Mouse (Mus musculus) heart, postnatal 0 days (tissue): Measurements from ENCODE around the gene Supt3. TPM values are rescaled to one million over a fixed set of nuclear protein-coding genes. Genes with fewer than 3 reads are reported as not detected.

ENCODE experiments used
- ATAC-seq: fragments of 200-750 bp; cut with Nextera tagmentation; 2 replicates; pipeline ENCODE4 v1.8.0; 2017; ENCODE audit warnings: low read depth, moderate number of reproducible peaks, moderate library complexity; ENCODE audit not compliant: insufficient read depth
- DNase-seq: peaks from one replicate; pipeline ENCODE4 v3.0.0-alpha.2; 2016; ENCODE audit warnings: low spot score
- H3K27ac ChIP-seq: fragments of 300-500 bp; sonication (generic); 2 replicates; pipeline ENCODE4 v1.5.1; 2014; ENCODE audit warnings: low read depth, mild to moderate bottlenecking
- H3K27me3 ChIP-seq: fragments of 300-500 bp; sonication (generic); 2 replicates; pipeline ENCODE4 v1.6.1; 2014; ENCODE audit warnings: low read length, mixed read lengths; ENCODE audit not compliant: control insufficient read depth, insufficient read depth
- H3K36me3 ChIP-seq: fragments of 300-500 bp; sonication (generic); replicated peaks from 2 replicates; pipeline ENCODE4 v1.6.1; 2014; ENCODE audit warnings: low read length, mixed read lengths; ENCODE audit not compliant: control insufficient read depth, insufficient read depth
- H3K4me1 ChIP-seq: fragments of 300-500 bp; sonication (generic); 2 replicates; pipeline ENCODE4 v1.6.1; 2014; ENCODE audit warnings: antibody characterized with exemption; ENCODE audit not compliant: control insufficient read depth, insufficient read depth
- H3K4me2 ChIP-seq: fragments of 300-500 bp; sonication (generic); 2 replicates; pipeline ENCODE4 v1.6.1; 2014; ENCODE audit warnings: low read depth, mild to moderate bottlenecking, low read length, moderate library complexity
- H3K4me3 ChIP-seq: fragments of 300-500 bp; sonication (generic); 2 replicates; pipeline ENCODE4 v1.5.1; 2014; ENCODE audit warnings: low read depth, low read length
- H3K9ac ChIP-seq: fragments of 300-500 bp; sonication (generic); replicated peaks from 2 replicates; pipeline ENCODE4 v1.6.1; 2014; ENCODE audit warnings: low read depth, low read length, mixed read lengths
- H3K9me3 ChIP-seq: fragments of 300-500 bp; sonication (generic); replicated peaks from 2 replicates; pipeline ENCODE4 v1.6.1; 2016; ENCODE audit warnings: low read length; ENCODE audit not compliant: control insufficient read depth
- CTCF ChIP-seq: IDR thresholded peaks from 2 replicates; pipeline ENCODE4 v1.5.1; 2016; ENCODE audit warnings: antibody characterized with exemption, control low read depth, low read depth
- EP300 ChIP-seq: IDR thresholded peaks from 2 replicates; pipeline ENCODE4 v1.6.1; 2016; ENCODE audit warnings: antibody characterized with exemption, low read depth
- WGBS: fragments of 180-500 bp; shearing (Covaris S2); extraction: QIAGEN DNeasy Blood & Tissue Kit; methylation state at CpG from one replicate; pipeline ENCODE4 v1.1.7; 2014; 5-methylcytosine and 5-hydroxymethylcytosine counted together
- polyA plus RNA-seq: library from polyadenylated mRNA; unstranded; fragments of >200 nt; fragmentation: Nextera tagmentation; extraction: Ambion mirVana; gene quantifications from 2 replicates; pipeline ENCODE4 v1.2.1, GENCODE M21; 2015
- total RNA-seq: library from RNA; depleted of rRNA; stranded (reverse); fragments of >200 nt; gene quantifications from 2 replicates; pipeline ENCODE4 v1.2.3, GENCODE M21; 2014; ENCODE audit warnings: low replicate concordance

Supt3 gene
- total and polyA plus RNA-seq, 2 experiments from 2014 or later = 4.3 to 19.5 TPM

GRCm38 (mm10) chr17:44735223-44735990 is 41.5 kb upstream of the Supt3 start:
- TF ChIP-seq CTCF = no peak
- TF ChIP-seq EP300 = no peak
- H3K27me3 ChIP-seq = peaks cover 82% of the 10 kb centered on the region
- no peak overlapping the region for H3K27ac ChIP-seq
- H3K9me3 ChIP-seq = no peaks in the 10 kb centered on the region
- WGBS = under 1% methylated on average over 57 of the region's 64 CpGs
- H3K9ac ChIP-seq = peak overlapping the region; percentile 20; the same call in 1 of the 2 replicates
- DNase-seq = no peak
- no peaks in the 10 kb centered on the region for H3K36me3 ChIP-seq
- peaks cover 11% of the 10 kb centered on the region; the same call in 1 of the 2 replicates for H3K4me1 ChIP-seq
- ATAC-seq = peak; percentile 34; the same call in 1 of the 2 replicates
- peak overlapping the region; percentile 67 for H3K4me3 ChIP-seq
- peak overlapping the region; percentile 79 for H3K4me2 ChIP-seq

GRCm38 (mm10) chr17:44735991-44736561 is 40.9 kb upstream of the Supt3 start:
- ATAC-seq (peak; percentile 81), DNase-seq (peak; percentile 60)
- Histone ChIP-seq H3K4me3 (peak overlapping the region; percentile 67), H3K27ac (no peak overlapping the region), H3K9ac (peak overlapping the region; percentile 27; the same call in 1 of the 2 replicates), H3K4me1 (peaks cover 11% of the 10 kb centered on the region; the same call in 1 of the 2 replicates), H3K36me3 (no peaks in the 10 kb centered on the region), H3K4me2 (peak overlapping the region; percentile 79), H3K27me3 (peaks cover 78% of the 10 kb centered on the region), H3K9me3 (no peaks in the 10 kb centered on the region)
- WGBS = under 1% methylated on average over 63 of the region's 73 CpGs
- no peak for TF ChIP-seq EP300
- peak; percentile 27; the same call in 1 of the 2 replicates for TF ChIP-seq CTCF

DNA sequence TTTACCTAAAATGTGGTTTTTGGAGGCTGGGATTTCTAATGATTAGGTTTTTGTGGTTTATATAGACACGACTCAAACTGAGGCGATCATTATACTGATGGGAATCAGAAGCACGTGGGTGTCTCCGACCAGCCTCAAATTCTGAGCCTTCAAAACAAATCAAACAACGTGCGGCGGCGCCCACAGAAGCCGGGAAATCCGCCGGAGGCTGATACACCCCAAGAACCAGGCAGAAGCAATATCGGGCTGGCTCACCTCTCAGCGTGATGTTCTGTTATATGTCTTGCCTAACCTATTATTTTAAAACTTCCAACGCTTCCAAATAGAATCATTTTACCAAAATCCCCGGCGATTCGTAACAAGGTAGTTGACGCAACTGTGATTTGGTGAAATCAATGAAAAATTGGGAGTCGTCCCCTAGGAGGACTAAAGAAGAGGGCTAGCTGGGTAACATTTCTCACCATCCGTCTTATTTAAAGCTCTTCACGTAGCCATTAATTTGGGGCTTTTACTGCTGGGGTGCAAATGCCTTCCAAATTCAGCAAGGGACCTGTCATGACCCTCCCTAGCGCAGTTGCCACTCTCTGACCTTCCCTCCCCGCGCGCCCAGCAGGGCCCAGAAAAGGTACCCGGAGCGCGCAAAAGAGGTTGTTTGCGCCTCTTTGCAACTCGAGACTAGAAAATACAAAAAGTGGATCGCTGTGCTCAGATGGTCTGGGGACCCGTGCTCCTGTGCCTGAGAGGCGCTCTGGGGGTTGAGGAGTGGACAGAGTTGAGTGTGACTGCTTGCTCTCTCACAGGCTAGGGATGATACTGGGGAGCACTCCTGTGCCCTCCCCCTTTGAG is 39.5 kb upstream of the Supt3 start:
- WGBS = 3% methylated on average over 33 of the region's 33 CpGs
- Histone ChIP-seq H3K4me2 (peak overlapping the region; percentile 35; the same call in 1 of the 2 replicates), H3K36me3 (no peaks in the 10 kb centered on the region), H3K4me3 (peak overlapping the region; percentile 11), H3K9me3 (no peaks in the 10 kb centered on the region), H3K4me1 (peaks cover 11% of the 10 kb centered on the region; the same call in 1 of the 2 replicates), H3K27ac (no peak overlapping the region), H3K27me3 (peaks cover 71% of the 10 kb centered on the region), H3K9ac (no peak overlapping the region)
- no peak for DNase-seq
- TF ChIP-seq CTCF (no peak), EP300 (no peak)
- no peak for ATAC-seq

DNA sequence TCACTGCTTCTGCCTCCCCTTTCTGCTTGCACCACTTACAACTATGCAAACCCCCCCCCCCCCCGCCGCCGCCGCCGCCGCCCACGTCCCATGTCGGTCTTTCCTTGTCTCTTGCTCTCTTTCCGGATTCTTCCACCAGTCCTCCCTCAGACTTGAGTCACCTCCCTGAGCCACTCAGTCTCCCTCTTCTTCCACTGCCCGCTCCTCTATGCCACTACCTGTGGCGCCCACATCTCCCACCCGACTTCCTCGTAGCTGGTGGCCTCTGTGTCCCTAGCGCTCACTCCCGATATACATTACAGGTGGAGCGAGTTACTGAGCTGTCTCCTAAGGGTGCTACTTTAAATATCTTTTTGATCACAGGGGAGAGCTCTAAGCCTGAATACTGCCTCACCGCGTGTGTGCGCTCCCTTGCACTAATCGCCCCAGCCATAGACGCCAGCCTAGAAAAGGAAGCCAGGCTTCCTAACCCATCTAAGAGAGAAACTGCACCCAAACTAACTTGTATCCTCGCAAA is 38.8 kb upstream of the Supt3 start:
- peak overlapping the region; percentile 11 for H3K4me3 ChIP-seq
- 3% methylated on average over 19 of the region's 22 CpGs for WGBS
- DNase-seq = no peak
- no peak overlapping the region for H3K27ac ChIP-seq
- H3K4me2 ChIP-seq = peak overlapping the region; percentile 35; the same call in 1 of the 2 replicates
- peaks cover 66% of the 10 kb centered on the region for H3K27me3 ChIP-seq
- ATAC-seq = no peak
- H3K9ac ChIP-seq = no peak overlapping the region
- TF ChIP-seq EP300 (no peak), CTCF (no peak)
- peaks cover 11% of the 10 kb centered on the region; the same call in 1 of the 2 replicates for H3K4me1 ChIP-seq
- no peaks in the 10 kb centered on the region for H3K36me3 ChIP-seq
- no peaks in the 10 kb centered on the region for H3K9me3 ChIP-seq

- WGBS = 86% methylated on average over 9 of the region's 9 CpGs
- H3K27ac ChIP-seq = no peak overlapping the region
- peaks cover 31% of the 10 kb centered on the region for H3K27me3 ChIP-seq
- H3K4me2 ChIP-seq = no peak overlapping the region
- ATAC-seq (no peak), DNase-seq (no peak)
- TF ChIP-seq CTCF = no peak
- TF ChIP-seq EP300 = no peak
- H3K4me3 ChIP-seq = no peak overlapping the region
- H3K9me3 ChIP-seq = no peaks in the 10 kb centered on the region
- no peak overlapping the region for H3K9ac ChIP-seq
- H3K36me3 ChIP-seq = no peaks in the 10 kb centered on the region
- no peaks in the 10 kb centered on the region for H3K4me1 ChIP-seq
Observed at GRCm38 (mm10) chr17:44742246-44742645, 34.7 kb upstream of the Supt3 start.
